Mouse (Mus musculus) olfactory bulb, adult 2 months (tissue): ENCODE results near the gene Cyp3a44.
"Not testable (repeated sequence)": the region's sequence is repeated elsewhere in the genome, so short reads cannot be mapped to it uniquely, and the experiment has no call there.

ENCODE experiments used
- CTCF ChIP-seq: fragments of 200-500 bp; IDR thresholded peaks from 2 replicates; pipeline ENCODE4 v1.5.1; 2012; ENCODE audit warnings: low read depth, mild to moderate bottlenecking, low read length, moderate library complexity; ENCODE audit not compliant: insufficient read depth
- POLR2A ChIP-seq: fragments of 200-500 bp; IDR thresholded peaks from 2 replicates; pipeline ENCODE4 v1.6.1; 2012; ENCODE audit warnings: mild to moderate bottlenecking, low read depth, low read length, moderate library complexity; ENCODE audit not compliant: insufficient read depth

DNA sequence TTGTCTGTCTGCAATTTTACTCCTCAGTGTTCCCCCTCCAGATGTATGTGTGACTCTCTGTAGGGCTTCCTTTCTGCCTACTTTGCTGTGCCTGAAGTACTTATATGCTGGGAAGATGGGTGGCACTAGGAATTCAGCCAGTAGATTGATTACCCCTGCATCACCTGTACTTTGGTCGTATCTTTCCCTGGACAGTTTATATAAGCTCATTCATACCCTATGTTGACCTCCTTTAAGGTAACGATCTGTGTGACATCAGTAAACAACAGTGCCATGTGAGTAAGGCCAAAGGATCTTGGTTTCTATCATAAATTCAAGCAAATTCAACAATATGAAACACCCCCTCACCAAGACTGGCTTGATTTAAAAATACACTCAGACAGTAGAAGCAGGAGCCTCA is at the start of gene Cyp3a44:
- not testable (repeated sequence) for TF ChIP-seq POLR2A, CTCF
